Mouse (Mus musculus) CD4-positive, CD25-positive, alpha-beta regulatory T cell, adult 4 months (primary cell): Measurements from ENCODE around the gene Nxph4. TPM values are rescaled to one million over a fixed set of nuclear protein-coding genes. Genes with fewer than 3 reads are reported as not detected.
A peak's percentile ranks its signal among the peaks of the same experiment; 100 is the strongest.

Experiments used
- ATAC-seq: one replicate; pipeline ENCODE4 v1.8.0; 2017
- polyA plus RNA-seq, 2 experiments: library from polyadenylated mRNA; unstranded; fragments of 100-300 nt; shearing (Covaris generic); gene quantifications; one replicate each; pipeline ENCODE4 v1.2.1; 2017

Nxph4 gene
- polyA plus RNA-seq, 2 experiments from 2014 or later = not detected

DNA sequence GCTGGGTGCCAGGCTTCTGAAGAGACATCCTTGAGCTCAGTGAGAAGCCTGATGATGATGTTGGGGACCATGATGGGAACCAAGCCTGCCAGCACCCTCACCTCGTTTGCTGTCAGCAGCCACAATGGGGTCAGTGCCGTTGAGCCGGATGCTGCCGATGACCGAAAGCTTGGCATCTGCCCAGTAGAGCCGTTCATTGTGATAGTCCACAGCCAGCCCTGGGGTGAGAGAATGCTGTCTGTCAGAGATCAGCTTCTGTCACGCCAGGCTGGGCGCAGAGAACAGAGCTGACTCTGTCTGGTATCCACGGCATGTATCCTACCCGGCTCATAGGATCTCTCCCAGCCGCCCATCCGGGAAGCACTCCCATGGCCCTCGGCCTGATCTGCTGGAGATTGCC, 7.7 kb upstream of the Nxph4 start:
- no peak for ATAC-seq

DNA sequence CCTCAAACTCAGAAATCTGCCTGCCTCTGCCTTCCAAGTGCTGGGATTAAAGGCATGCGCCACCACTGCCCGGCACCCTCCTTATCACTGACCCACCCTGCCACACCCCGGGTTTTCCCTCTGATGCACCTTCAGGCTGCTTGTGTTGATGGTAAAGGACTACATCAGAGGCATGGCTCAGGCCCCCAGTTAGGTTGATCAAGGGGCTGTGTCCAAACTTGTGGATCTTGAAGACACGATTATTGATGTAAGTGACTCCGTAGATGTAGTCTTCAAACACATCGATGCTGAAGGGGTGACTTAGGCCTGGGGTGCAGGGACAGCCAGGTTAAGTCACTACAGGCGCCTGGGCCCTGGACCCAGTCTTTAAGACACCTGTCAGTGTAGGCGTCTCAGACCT, 7.2 kb upstream of the Nxph4 start:
- no peak for ATAC-seq

DNA sequence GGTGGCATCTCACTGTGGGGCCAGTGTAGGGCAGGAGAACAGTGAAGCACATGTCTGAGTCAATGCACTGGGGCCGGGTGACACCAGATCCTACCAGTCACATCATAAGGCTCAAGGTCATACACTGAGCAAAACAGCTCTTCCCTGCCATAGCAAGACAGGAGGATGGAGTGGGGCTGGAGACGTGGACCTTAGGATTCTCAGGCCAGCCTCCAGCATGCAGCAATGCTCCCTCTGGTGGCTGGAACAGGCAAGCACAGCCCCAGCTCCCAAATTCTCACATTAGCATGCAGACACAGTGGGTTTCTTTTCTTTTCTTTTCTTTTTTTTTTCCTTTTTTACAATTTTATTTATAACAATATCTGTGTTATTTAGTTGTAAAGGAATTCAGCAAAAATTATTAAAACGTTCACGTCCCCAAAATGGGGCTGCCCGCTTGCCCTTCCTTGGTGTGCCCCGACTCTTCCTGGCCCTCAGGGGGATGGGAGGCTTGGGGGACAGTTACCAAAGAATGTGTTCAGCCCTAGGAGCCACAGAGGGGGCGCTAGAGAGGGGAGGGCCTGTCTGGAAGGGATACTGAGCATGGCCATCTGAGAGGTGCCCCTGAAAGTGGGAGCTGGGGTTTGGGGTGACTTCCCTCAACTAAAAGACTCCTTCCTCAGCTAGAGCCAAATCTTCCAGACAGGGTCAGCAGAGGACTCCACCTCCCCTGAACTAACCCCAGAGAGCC, 3.7 kb upstream of the Nxph4 start:
- ATAC-seq = peak; percentile 42

DNA sequence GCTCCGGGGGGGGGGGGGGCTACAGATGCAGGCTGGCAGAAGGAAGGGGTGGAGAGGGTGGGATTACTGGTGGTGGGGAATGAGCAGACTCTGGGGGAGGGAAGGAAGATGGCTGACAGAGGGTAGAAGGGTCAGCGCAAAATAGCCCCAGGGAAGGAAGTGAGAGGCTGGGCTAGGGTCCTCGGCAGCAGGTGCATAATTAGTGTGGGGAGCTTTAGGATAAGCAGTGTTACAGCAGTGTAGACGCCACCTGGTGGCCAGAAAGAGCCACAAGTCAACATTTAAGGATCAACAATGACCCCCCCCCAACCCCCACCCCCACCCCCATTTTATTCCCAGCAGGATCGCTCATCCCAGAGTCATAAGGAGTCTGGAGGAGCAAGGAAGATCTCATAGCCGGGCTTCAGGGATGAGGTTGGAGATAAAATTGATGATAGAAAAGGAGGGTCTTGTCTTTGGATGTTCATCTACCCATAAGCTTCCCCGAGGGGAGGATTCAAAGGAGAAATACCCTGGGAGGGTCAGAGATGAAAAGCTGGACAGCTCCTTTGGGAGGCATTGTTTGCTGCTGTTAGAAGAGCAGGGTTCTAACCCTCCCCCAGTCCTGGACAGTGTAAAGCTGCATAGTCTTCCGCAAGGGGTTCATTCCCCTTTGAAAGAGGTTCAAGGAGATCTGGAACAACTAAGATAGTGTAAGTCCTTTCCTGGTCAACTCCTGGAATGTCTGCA, 2.4 kb upstream of the Nxph4 start:
- ATAC-seq = no peak

DNA sequence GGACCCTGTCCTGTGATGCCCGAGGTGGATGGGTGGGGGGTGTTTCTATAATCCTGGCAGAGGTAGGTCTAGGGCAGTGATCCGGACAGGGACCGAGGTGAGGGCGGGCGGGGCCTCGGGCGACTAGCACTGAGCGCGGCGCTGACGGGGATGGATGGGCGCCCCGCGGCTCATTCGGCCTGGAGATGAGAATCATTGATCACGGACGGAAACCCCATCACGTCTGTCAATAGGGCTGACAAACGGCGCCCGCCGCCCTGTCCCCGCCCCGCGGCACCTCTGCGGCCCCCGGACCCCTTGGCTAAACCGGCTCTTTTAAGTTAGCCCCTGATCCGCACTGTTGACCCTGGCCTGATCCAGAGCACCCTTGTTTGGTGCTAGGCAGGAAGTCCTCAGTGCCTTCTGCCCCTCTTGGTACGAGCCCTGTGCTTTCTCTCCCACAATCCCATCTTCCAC, 598 bp upstream of the Nxph4 start:
- ATAC-seq = no peak

DNA sequence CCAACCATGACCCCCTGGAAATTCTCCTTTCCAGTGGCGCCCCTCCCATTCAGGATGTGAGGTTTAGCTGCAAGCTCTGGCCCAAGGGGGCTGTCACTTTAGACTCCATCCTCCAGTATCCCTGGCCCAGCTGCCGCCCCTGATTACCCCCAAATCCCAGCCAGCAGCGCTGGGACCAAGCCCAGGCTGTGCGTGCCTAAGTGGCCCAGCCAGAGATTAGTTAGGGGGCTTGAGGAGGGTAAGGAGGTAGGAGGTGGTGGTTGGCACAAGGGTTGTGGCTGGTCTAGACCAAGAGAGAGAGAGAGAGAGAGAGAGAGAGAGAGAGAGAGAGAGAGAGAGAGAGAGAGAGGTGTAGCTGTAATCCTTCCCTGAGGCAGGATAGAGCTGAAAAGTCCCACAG, 2.8 kb downstream of the Nxph4 start:
- ATAC-seq = no peak

DNA sequence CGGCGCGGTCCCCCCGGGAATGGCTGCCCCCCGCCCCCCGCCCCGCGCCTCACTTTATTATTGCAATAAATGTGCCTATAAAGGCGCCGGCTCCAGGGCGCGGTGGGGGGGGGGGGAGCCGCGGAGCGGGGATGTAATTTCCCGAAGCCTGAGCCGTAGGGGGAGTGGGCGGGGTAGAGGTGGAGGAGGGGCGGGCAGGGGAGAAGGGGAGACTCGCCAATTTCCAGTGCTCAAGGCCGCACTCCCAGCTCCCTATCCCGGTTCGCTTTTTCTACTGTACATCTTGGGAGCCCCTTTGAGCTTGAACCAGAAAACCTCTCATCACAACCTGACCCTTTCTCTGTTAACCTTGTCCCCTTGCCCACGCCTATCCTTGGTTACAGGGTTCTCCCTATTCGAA, 3.4 kb downstream of the Nxph4 start:
- ATAC-seq = no peak

DNA sequence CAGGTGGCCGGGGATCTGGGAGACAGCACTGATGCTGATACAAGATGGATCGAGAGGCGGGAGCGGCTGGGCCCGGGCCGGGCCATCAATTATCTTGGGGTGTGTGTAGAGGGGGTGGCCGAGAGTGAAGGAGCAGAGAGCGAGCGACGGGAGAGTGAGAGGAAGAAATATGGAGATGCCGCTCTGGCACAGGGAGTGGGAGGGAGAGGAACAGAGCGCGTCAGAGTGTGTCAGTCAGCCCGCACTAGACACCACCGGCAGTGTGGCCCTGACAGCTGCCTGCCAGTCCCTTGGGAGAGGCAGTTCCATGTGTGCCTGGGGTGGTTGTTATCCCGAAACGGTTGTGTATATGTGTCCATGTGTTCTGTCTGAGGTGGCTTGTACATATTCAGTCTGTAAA, 6.9 kb downstream of the Nxph4 start:
- no peak for ATAC-seq

DNA sequence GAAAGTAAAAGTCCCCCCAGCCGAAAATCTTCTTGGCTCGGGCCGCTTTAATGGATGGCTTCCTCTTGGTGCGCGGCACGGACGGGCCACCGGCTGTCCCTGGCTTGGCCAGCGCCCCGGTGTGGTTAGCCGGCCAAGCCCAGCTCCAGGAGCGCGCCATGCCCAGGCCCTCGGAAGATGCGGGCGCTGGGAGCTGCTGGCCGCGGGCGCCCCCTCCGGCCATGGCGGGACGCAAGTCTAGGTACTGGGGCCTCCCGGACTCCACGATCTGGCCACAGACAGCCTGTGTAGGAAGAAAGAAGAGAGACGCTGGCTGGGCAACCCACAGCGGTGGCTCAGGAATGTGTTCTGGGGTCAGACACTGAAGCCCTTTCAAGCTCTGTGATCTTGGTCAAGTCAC, 7.7 kb downstream of the Nxph4 start:
- ATAC-seq = no peak

DNA sequence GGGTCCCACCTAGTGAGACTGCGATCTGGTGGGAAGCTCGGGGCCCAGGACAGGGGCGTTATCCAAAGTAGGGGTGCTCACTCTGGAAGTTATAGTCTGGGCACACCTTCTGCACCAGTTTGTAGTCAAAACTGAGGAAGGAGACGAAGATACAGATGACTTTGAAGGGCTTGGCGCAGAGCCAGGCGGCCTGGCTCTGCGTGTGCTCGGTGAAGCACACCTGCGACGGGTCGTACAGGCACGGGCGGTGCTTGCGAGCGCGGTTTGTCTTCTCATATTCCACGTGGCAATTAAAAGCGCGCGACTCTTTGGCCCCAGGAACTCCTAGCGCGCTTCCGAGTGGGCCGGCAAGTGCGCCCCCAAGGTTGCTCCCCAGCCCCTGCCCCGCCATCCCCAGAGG, 8.3 kb downstream of the Nxph4 start:
- no peak for ATAC-seq

DNA sequence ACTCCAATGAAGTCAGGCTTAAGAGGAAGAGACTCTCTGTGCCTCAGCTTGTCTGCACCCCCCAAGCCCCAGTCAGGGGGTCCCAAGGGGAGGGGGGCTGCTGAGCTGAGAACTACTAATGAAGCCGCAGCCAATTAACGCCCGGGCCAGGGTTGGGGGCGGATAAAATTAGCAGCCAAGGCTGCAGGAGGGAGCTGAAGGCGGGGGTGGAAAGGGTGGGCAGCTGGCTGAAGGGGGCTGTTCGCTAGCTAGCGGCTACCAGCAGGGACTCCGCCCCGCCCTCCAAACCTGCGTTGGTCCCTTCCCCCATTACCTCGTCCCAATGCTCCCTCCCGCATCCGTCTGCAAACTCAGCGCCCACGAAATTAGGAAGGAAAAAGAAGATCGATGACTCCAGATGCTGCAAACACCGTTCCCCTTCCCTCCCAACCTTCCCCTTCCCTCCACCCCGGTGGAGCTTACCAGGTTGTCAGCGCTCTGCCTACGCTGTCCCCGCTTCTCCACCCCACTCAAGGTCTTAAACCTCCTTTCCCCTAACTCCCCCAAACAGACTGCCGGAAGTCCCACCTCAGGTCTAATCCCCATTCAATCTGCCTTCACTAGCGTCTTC, 9.6 kb downstream of the Nxph4 start:
- no peak for ATAC-seq

DNA sequence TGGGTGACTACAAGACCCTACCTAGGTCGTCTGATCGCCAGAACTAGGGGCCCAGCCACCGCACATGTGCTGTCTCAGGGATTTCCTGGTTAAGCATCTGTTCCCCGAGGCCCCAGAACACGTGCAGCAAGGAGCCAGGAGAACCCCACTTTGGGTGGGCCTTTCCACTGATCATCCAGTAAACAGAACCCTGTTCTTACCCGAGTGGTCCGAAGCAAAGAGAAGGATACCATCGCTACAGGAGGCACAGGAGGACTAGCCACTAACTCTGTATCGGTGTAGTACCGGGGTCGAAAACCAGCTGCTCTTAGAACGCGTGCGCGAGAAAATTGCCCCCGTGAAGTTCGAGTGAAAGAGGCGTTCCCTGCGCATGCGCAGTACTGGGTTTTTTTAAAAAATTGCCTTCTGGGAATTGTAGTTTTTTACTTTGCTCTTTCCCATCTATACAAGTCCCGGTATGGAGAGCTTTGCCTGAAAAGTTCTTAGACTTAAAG, 12.2 kb downstream of the Nxph4 start, which contains the start of gene Shmt2:
Gene Shmt2 (minus strand): TSS at position 357 of the 494 bp plus-strand sequence.
- ATAC-seq = peak; percentile 68

DNA sequence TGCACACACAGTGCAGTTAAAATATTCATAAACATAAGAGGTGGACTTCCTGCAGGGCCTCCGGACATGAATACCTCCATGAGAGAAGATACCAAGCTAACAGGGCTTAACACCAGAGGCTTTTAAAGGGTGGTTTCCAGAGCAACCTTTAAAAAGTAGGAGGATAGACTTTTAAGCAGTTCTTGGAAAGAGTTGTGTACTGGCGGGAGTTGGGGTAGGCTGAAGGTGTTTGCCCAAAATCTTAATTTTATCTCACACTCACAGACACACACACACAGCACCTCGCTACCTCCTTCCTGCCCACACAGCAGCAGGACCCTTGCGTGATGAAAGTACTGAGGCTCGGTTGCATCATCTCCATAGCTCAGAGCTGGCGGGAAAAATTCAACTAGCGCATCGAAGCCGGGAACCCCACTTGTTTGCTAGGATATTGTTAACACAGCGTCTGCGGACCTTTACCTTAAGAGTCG, 12.7 kb downstream of the Nxph4 start:
- peak; percentile 64 for ATAC-seq

DNA sequence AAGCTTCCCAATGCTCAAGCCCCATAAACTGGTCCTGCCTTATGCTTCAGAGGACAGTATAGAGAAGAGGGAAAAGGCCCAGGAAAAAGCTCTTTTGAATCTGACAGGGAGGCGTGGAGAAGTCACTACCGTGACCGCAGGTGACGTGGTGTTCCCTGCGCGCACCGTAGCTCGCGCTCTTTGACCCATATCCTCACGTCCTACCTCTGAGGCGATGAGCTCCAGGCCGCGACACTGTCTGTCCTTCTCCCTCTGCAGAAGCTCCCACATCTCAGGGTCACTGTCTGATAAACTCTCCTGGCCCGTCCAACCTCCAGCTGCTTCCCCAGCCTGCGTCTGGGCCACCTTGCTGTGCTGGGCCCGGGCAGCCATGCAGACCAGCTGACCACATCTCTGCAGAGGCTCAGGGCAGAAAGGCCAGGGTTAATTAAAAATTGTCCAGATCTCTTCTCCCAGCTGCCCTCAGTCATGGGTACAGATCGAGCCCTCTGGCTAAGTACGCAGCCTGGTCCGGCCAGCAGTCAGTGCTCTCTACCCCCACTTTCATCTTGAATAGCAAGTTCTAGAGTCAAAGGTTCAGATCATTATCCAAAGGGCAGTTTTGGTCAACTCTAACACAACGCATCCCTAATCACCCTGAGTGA, 13.5 kb downstream of the Nxph4 start:
- ATAC-seq = no peak

DNA sequence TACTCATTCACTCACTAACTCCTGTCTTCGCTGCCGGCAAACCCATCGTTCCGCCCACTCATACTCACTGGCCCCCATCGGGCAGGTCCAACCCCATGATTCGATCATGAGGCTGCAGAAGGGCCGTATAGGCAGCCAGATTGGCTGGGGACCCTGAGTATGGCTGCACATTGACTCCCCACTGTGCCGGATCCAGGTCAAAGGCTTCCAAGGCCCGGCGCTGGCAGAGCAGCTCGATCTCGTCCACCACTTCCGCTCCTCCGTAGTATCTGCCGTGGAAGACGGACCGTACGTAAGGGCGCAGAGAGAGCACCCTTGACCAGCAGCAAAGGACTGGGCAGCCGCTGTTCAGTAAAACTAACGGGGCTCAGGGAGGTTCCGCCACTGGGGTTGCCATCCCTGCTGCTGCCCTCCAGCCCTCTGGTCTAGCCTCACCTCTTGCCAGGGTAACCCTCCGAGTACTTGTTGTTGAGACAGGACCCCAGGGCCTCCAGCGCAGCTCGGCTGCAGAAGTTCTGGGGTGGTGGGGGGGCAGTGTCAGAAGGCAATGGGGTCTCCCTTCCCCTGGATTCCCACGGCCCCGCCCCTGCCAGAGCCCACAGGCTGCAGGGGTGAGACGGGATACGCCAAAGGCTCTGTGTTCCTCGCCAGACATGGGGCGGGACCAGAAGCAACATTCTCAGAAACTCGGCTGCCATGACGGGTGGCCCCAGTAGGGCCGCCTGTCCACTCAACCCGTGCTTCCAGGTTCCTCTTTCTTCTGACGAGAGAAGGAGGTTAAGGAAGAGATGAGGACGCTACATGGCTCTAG, 14.3 kb downstream of the Nxph4 start:
- no peak for ATAC-seq

DNA sequence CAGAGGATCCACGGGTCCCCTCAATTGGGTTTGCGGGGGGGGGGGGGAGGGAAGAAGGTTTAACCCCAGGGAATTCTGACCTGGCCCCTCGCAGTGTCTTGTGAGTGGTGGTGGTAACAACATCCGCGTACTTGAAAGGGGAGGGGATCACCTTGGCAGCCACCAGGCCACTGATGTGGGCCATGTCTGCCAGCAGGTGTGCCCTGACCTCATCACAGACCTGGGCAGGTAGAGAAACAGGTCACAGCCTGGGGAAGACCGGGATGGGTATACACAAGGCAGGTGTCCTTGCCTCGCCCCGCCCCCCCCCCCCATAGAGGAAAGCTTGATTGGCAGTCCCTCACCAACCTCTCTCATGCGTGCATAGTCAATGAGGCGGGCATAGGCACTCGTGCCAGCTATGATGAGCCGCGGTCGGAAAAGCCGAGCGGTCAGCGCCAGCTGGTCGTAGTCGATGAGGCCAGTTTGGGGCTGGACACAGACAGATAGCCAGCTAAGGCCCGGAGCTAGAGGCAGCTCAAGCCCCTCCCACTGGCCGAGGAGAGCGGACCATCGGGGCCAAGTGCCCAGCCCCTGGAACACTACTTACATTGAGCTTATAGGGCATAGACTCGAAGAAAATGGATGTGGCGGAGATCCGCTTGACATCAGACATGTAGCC, 15.2 kb downstream of the Nxph4 start:
- no peak for ATAC-seq

DNA sequence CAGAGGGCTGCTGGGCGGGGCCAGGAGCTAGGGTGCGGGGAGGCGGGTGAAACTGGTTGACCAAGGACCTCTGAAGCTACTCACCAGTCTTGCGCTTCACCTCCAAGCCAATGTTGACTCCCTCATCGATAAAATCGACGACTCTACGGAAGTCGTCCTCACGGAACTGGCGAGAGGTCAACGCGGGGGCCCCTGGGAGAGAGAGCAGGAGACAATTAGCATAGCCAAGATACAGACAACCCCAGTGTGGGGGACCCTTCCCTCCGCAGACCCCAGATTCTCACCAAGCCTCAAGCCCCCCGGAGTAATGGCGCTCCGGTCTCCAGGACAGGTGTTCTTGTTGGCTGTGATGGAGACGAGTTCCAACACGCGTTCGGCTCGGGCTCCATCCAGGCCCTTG, 16.4 kb downstream of the Nxph4 start:
- ATAC-seq = no peak

DNA sequence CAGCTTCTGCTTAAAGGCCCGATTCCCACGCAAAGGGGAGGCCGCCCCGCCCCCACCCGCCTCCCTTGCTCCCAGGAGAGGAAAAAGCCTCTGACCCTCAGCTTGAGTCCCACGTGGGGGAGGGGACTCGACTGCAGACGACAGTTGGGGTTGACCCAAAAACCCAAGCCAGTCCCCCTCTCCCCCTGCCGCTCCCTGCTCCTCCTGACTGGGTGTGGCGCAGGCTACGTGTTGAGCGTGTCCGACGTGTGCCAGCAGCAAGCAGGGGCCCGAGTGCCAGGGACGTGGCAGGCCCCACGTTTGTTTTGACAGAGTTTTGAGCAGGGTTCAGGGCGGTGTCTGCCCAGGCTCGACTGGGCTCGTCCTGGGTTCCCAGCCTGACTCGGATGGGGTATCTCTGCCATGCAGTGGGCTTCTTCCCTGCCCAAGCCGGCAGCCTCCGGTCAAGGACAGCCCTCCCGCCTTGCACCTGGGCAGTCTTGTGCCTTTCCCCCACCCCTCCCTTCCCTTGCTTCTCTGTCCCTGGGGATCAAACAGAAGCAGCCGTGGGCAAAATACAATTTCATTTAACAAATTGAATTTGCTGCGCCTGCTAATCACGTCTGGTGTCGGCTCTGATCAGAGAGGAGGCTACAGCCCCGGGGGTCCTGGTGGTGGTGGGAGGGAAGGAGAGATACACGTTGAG, 17.6 kb downstream of the Nxph4 start:
- ATAC-seq = no peak

DNA sequence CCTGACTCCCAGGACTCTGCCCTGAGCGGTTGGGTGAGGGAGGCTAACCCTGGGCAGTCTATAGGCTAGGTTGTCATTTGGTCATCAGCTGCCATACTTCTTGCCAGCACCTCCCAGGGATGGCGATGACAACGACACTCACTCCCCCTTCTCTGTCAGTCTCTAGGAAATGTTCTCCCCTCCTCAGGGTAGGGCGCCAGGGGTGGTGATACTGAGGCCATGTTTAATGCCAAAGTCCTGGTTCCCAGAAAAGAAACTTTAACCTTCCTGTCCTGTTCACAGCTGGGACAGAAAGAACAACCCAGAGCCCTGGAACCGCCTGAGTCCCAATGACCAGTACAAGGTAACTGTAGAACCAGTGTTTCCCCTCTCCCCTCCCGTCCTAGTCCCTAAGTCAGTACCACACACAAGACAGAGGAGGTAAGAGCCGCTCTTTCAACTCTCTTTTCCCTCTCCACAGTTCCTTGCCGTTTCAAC, 18.3 kb downstream of the Nxph4 start:
- ATAC-seq = no peak

DNA sequence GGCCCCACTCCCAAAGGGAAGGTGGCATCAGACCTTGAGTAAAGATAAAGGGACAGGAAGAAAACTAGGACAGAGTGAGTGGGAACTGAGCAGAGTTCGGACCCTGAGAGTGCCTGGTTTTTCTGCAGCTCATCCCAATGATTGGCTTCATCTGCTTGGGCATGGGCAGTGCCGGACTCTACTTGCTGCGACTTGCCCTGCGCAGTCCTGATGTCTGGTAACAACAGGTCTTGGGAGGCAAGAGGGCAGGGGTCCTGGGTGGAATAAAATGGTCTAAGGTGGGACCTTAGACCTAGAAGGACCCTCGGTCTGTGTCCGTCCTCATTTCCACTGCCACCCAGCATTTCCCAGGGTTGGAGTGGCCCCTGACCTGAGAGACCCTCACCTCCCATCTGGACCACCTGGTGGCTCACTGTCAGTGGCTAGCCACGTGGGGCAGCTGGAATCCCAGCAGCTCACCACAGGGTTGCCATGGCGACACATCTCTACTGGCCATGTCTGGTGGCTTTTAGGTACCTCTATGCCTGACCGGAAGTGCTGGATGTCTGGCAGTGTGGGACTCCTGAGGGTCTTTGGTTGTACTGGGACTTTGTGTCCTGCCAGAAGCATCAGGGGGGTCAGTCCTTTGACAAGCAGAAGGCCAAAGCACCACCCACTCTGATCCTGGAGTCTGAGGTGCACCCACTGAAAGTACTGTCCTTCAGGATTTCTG, 18.9 kb downstream of the Nxph4 start:
- no peak for ATAC-seq
